Mouse (Mus musculus) testis, postnatal 14 days (tissue): ENCODE results near the gene Mast4.

Source experiments
- DNase-seq: peaks from one replicate; pipeline ENCODE4 v3.0.0; 2021; ENCODE audit warnings: low spot score

The Mast4 gene

DNA sequence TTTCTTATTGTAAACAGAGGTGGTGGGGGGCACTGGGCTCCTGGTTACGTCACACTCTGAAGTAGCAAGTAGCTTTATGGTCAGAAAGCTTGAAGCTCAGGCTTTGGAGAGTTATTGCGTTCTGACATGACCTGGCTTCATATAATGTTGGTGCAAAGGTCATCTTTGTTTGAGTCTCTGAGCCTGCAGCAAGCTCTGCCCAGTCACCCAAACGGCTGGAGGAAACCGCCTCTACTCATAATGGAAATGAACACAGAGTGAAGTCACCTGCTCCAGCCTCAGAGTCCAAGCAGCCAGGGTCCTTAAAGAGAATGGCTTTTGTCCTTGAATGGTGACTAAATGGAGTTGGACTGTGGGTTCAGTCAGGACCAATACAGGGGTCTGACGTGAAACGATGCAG, 529.1 kb downstream of the Mast4 start:
- no peak for DNase-seq

GRCm38 (mm10) chr13:102803206-102803605, 531.1 kb downstream of the Mast4 start:
- no peak for DNase-seq

GRCm38 (mm10) chr13:102792157-102792556, 542.1 kb downstream of the Mast4 start:
- no peak for DNase-seq

DNA sequence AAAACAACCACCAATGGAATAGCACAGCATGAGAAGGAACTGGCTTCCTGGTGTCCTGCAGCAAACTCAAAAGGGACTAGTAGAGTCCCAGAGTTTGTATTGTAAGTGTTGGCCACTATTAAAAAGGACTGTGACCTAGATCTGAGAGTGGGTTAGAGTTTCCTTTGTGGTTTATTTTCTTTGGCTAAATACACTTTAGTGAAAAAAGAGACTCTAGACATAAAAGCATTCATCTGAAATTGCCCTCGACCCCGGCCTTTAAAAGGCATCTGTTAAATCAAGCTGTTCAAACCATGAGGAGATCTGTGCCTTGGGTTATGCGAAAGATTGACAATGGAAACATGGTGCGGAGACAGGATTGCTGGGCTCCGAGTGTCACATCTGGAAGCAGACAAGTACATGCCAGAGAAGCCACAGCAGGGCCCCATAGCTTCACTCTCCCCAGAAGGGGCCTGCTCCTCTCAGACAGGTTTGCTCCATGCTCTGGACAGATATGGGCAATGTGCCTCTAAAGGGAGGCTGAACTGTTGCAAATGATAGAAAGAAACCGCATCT, 543.6 kb downstream of the Mast4 start:
- DNase-seq = no peak

- no peak for DNase-seq
Measured at GRCm38 (mm10) chr13:102786666-102787230, 547.5 kb downstream of the Mast4 start.

DNA sequence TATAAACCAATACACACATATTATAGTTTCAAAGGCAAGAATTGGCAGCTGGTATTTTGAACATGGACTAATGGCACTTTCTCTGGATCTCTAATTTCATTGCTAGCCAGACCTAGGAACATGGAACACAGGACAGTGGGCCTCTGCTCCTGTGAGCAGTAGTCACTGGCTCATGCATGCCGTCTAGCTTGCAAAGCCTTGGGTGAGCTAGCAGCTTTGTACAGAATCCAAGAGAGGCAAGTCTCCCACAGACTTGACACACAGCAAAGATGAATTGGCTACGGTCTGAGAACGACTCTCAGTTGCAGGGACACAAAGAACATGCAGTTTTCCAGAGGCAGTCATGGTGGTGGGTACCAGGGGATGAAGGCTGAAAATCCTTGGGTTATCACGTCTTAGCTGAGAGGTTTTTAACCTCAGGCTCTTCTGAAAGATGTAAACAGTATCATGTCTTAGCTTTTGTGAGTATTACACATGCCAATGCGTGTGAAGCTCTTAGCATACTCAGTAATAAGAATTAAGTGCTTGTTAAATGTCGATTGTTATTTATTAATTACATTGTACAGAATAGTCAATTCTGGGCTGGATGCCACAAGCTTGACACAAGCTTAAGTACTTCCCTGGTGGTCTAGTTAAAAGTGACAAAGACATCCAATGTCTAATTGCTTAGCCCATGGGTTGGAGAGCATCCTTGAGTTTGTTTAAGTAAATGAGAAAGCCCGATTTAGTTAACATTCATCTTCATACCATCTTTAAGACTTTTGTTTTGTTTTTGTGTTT, 550.6 kb downstream of the Mast4 start:
- no peak for DNase-seq

DNA sequence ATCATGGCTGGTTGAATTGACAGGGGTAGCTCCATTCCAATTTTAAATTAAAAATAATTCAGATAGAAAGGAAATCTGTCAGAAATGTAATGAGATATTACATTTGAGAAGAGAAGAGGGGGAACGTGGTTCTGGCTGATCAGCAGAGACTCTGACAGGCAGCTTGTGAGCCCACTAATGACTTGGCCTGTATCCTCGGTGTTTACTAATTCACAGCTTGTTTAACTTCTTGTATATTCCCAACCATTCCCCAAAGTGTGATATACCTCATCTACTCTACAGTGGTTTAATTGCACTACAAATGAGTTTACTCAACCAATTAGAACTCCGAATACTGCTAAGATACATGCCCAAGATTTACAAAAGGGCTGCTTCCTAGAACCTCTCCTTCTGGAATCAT, 555.0 kb downstream of the Mast4 start:
- DNase-seq = no peak

DNA sequence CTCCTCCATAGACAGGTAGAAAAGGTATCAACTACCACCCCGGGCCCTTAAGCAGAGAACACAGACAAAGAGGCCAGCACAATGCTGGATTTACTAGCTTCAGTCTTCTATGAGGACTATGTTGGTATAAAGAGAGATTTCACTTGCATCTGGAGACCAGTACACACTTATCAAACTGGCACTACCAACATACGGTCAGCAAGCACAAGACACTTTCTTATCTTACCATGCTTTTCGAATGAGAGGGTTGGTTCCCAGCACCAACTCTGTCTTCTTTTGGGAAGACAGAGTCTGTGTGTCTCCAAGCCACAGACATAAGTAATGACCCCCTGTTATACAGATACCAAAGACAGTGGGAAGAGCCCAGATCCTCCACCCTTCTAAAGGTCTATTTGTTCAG, 555.4 kb downstream of the Mast4 start:
- no peak for DNase-seq

DNA sequence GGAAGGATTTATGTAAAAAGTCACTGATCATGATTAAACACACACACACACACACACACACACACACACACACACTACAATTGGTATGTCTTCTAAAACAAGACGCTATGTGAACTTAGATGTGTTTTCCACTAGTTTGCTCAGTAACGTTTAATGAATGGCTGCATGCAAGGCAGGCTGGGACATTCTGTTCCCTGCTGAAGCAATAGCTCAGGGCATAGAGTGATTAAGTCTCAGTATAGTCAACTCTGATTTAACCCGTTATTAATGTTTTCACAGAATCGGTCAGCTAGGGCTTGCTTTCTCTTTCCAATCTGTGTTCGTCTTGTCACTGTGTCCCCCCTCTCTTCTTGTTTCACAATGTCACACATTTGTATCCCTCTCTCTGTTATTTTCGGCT, 558.8 kb downstream of the Mast4 start:
- no peak for DNase-seq

- no peak for DNase-seq
Measured at GRCm38 (mm10) chr13:102774786-102775201, 559.5 kb downstream of the Mast4 start.

- no peak for DNase-seq
Measured at GRCm38 (mm10) chr13:102773169-102773568, 561.1 kb downstream of the Mast4 start.

GRCm38 (mm10) chr13:102770194-102770593, 564.1 kb downstream of the Mast4 start:
- no peak for DNase-seq

DNA sequence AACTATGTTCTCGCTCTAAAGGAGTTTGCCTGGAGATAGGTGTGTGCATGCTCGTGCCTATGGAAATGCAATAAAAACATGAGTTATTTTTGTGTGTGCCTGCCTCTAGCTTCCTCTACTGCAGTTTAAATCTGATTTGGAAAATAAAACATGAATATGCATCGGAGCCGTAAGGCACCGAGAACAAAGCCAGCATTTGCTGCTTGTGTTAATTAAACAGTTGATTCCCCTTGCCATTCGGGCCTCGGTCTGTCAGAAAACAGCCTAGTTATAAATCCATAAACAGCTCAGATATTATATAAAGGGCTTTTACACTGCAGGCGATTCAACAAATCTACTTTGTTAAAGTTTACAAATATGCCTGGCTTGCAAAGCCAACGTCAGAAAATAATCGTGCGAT, 565.8 kb downstream of the Mast4 start:
- no peak for DNase-seq

DNA sequence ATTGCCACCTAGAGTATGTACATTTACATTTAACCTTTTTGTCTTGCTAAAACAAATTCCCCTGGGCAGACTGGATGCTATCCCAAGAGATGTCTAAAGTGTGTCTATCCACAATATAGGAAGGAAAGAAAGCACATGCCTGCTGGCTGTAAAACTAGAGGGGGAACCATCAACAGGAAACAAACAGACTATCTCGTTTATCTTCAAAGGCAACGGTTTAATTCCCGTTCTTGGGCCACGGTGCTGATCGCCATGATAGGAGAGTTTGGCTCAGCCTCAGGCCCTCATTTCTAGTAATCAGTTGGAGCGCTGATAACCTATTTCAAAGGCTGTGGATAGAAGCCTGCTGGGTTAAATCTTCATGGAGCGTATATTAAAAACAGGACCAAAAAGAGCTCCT, 567.2 kb downstream of the Mast4 start:
- no peak for DNase-seq

DNA sequence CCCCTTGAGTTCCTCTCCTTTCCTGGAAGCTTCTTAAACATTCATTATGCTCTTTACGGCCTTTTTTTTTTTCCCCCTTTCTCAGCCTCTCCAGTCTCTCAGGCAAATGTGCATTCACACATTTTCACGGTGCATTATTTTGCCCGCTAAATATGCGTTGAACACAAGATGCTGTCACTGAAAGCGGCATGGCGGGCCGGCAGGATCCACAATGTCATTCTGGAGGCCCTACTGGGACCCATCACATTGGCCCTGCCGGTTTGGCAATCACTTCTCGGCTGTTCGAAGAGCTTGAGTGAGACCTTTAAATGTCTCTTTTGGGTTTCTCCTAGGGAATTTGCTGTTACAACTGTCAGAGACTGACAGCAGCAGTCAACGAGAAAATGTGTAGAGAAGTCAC, 569.1 kb downstream of the Mast4 start:
- no peak for DNase-seq

DNA sequence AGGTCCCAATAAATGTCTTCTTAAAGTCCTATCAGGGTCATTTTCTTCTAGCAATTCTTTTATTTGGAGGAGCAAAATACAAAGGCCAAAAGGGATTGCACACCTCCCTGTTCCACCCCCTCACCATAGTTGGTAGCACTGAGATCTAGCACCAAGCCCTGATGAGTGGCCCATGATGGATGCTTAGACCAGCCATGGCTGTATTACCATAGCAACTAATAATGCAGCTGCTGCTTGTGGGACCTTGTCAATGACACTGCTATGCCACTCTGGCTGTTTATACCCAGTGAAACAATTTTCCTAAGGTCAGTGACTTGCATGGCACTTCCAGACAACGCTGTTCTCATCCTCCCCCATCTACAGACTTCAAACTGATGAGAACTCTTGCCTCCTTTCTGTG, 570.1 kb downstream of the Mast4 start:
- DNase-seq = no peak

DNA sequence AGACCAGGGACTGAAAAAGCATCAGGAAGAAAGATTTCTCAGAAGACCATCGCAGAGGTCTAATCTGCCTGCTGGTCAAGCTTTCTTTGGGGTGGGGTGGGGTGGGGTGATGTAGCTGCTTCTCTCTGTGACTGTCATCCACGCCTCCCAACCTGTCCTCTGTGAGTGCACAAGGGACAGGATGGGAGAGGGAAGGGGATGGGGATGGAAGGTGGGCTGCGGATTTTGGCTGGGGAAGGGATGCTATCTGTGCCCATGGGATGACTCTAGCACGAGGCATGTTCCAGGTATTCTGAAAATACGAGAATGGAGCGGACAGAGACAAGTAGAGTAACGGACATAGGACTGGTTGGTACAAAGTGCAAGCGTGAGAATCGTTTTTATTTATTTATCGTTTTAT, 572.1 kb downstream of the Mast4 start:
- DNase-seq = no peak

DNA sequence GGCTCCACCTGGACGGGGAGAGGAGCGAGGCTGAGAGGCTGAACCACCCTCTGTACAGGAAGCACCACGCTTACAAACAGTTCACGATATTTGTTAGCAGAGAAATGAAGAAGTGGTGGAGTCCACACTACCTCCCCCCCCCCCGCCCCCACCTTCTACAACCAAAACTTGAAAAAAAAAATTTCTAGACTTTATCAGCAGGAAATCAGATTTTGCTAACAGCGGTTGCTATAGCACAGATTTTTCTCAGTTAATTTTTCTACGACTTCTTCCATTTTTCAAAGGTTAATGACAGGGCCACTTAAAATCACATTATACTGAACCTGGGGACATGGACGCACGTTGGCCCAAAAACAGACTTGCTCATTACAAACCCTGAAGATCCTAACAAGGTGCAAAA, 572.9 kb downstream of the Mast4 start:
- DNase-seq = no peak

DNA sequence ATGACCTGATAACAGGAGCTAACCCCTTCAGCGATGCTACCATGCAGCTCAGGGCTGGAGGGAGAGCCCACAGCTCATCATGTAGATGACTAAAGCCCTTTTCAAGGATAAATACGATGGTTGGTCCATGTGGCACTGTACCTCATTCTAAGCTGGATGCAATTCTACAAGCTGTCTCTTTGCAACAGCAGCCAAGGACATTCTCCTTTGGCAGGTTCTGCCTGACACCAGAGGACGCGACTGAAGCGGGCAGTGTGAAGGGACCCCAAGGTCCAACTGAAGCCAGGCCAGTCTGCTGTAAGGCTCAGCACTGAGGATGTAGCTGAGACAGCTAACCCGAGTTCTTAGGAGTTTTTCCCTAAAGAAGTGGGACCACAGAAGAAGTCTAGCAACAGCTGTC, 576.3 kb downstream of the Mast4 start:
- DNase-seq = no peak

DNA sequence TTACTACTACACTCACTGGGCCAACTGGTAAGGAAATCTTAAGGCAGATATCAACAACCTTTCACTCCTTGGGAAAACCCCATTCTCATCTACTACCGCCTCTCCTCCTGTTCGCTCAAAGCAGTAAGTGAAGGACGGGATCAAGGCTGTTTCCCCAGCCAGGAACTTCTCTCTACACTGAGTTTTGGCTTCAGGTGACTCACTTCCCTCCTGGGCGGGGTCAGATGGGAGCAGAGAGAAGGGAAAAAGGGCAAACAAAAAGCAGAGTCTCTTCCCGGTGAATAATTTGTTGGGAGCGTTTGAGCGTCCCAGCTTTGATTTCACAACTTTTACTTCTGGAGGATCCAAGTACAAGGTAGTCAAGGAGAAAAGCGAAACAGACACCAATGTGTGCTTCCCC, 578.2 kb downstream of the Mast4 start:
- DNase-seq = no peak

DNA sequence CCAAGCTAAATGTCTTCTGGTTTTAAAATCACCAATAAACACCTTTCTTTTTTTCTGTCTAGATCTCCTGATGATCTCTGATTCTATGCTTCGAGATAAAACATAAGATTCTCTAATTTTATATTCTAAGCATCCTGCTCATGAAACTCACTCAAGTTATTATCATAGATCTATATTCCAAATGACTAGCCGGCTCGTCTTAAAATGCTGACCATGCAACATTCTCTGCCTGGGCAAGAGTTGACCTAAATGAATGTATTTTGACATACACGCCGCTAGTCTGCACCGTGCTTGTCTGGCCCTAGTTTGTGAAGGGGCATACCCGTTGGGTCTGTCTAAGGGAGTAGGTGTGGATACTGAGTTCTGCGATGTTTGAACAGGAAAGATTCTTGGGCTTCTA, 579.2 kb downstream of the Mast4 start:
- DNase-seq = no peak

DNA sequence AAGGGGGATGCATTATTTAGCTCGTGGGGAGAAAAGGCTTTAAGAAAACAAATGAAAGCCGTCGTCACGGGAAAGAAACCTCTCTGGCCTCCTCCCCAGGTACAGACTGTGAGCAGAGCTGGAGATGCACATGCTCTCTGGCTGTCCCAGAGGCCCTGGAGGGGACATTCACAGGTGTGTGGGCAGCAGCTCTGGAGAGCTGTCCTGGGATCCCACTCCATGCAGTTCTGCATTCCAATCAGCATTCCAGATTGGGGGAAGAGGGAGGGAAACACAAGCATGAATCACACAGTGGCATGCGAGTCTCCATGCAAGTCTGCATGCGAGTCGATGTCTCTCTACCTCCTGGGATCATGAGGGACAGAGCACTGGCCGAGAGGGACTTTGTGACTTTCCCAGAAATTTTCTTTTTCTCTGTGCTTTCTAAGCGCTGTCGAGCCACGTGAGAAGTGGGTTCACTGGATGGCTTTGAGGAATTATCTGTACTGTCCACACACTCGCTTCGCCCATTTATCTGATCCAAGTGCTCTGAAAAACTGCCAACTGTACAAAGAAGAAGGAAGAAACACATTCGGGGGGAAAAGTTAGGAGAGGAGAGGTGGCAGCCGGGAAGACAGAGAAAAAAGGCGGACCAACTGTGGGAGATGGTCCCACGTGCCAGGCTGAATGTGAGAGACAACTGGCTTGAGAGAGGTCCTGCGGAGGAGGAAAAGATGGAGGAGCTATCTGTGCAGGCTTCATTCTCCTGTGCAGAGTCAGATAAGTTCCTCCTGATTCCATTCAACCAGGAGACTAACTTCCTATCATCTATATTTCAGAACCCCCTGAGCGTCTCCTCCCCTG, 580.4 kb downstream of the Mast4 start:
- DNase-seq = no peak

- no peak for DNase-seq
Measured at GRCm38 (mm10) chr13:102749891-102750290, 584.4 kb downstream of the Mast4 start.
